14 mouse cellular contexts compared by ENCODE assay signal in genomic region chr2:143900821-143901351, GRCm38 (mm10). TPM values are rescaled to one million over a fixed set of nuclear protein-coding genes. Genes with fewer than 3 reads are reported as not detected.
DNase-seq lines count a peak whose midpoint lies in the region; ATAC-seq and TF ChIP-seq lines count a peak whose summit lies in the region.
"Had no signal": no experiment of that assay in that cellular context is flagged by ENCODE, and none has a peak within 500 bp of the region (broad histone marks: within the 10 kb centered on the region; RNA-seq: fewer than 3 reads in every experiment).

No protein-coding gene starts in this region.

- H3K36me3 ChIP-seq in heart, embryonic 11.5 days (ENCODE audit: control insufficient read depth, insufficient read depth, low read length), result no peaks in the 10 kb centered on the region
- H3K36me3 ChIP-seq in neural tube, embryonic 14.5 days (ENCODE audit: control insufficient read depth, insufficient read depth, low read length), result no peaks in the 10 kb centered on the region
- H3K36me3 ChIP-seq in kidney, adult 2 months (ENCODE audit: control insufficient read depth, insufficient read depth, low read length), result no peaks in the 10 kb centered on the region

- no peaks in the 10 kb centered on the region for H3K9me3 ChIP-seq in heart, embryonic 11.5 days (replicated peaks; ENCODE audit: control insufficient read depth, low read length)
- H3K9me3 ChIP-seq in neural tube, embryonic 14.5 days (ENCODE audit: control insufficient read depth, low read length), result no peaks in the 10 kb centered on the region

- 65% methylated on average over 5 of the region's 5 CpGs for whole genome bisulfite sequencing in heart, embryonic 11.5 days (ENCODE audit: insufficient replicate concordance)
- 74% methylated on average over 5 of the region's 5 CpGs for WGBS in neural tube, embryonic 14.5 days
- 68% methylated on average over 5 of the region's 5 CpGs for WGBS in kidney, adult 2 months

- no peak overlapping the region for H3K4me3 ChIP-seq in heart, embryonic 11.5 days (ENCODE audit: low read depth, low read length)
- no peak overlapping the region for H3K4me3 ChIP-seq in neural tube, embryonic 14.5 days (ENCODE audit: low read depth, low read length)
- no peak overlapping the region for H3K4me3 ChIP-seq in kidney, adult 2 months (ENCODE audit: insufficient read depth, low read depth, low read length)

- DNase-seq in cerebellum, postnatal 10 days, result peak; percentile 65 to 67
- no peak for DNase-seq in cerebellum, adult 8-10 months
- peak; percentile 14 to 46 for DNase-seq in heart, postnatal 14 days
- no peak for DNase-seq in neural tube, embryonic 10.5 days (ENCODE audit: extremely low spot score, low spot score)
- no peak for DNase-seq in kidney, adult 2 months
- DNase-seq in urinary bladder, postnatal 4 days (ENCODE audit: low spot score in 2 of 2), result no peak
- DNase-seq: embryo, embryonic 11 days; kidney, postnatal 10 days; liver, postnatal 0 days; right cerebral cortex, postnatal 4 days; thymus, postnatal 25 days had no signal

- intact Hi-C loops in heart, postnatal 14 days (cut with DNase I), result no loop called here

- no peak for ATAC-seq in heart, embryonic 11.5 days (replicated peaks; ENCODE audit: insufficient number of reproducible peaks, low FRiP score, low TSS enrichment)
- ATAC-seq in neural tube, embryonic 14.5 days (ENCODE audit: low read depth), result no peak
- ATAC-seq: forebrain, embryonic 14.5 days; liver, postnatal 0 days had no signal

- H3K27ac ChIP-seq in heart, embryonic 11.5 days (ENCODE audit: low read depth, low read length), result no peak overlapping the region
- H3K27ac ChIP-seq in neural tube, embryonic 14.5 days (ENCODE audit: low read depth, low read length), result no peak overlapping the region
- H3K27ac ChIP-seq in kidney, adult 2 months (ENCODE audit: insufficient read depth, low read depth, low read length), result no peak overlapping the region

- no peak overlapping the region for H3K9ac ChIP-seq in heart, embryonic 11.5 days (ENCODE audit: low read depth, low read length)
- 0 out of 2 replicates have a peak overlapping the region, but pooled peaks have one; percentile 7 for H3K9ac ChIP-seq in neural tube, embryonic 14.5 days (replicated peaks; ENCODE audit: low read depth, low read length)
- H3K9ac ChIP-seq: liver, postnatal 0 days had no signal

- no peak overlapping the region for H3K4me2 ChIP-seq in heart, embryonic 11.5 days
- H3K4me2 ChIP-seq in neural tube, embryonic 14.5 days (ENCODE audit: low read depth, low read length), result no peak overlapping the region

- TF ChIP-seq CTCF in kidney, adult 2 months (conservative IDR thresholded peaks at IDR 0.05; ENCODE audit: insufficient read depth, insufficient read length, low read depth, low read length), result no peak

- no peaks in the 10 kb centered on the region for H3K27me3 ChIP-seq in heart, embryonic 11.5 days (ENCODE audit: control insufficient read depth, insufficient read depth, low read length)
- no peaks in the 10 kb centered on the region for H3K27me3 ChIP-seq in neural tube, embryonic 14.5 days (ENCODE audit: control insufficient read depth, insufficient read depth, low read length)
- H3K27me3 ChIP-seq in kidney, adult 2 months (replicated peaks; ENCODE audit: control insufficient read depth, insufficient read depth, low read length), result no peaks in the 10 kb centered on the region

- no peaks in the 10 kb centered on the region for H3K4me1 ChIP-seq in heart, embryonic 11.5 days (ENCODE audit: control insufficient read depth, insufficient read depth, low read length)
- no peaks in the 10 kb centered on the region for H3K4me1 ChIP-seq in neural tube, embryonic 14.5 days (ENCODE audit: control insufficient read depth, insufficient read depth, low read length)
- H3K4me1 ChIP-seq in kidney, adult 2 months (ENCODE audit: control insufficient read depth, insufficient read depth, low read length), result peaks cover 7% of the 10 kb centered on the region

- no peak for TF ChIP-seq POLR2A in kidney, adult 2 months (IDR thresholded peaks at IDR 0.05; ENCODE audit: low read depth, low read length)

RNA-seq across cellular contexts. Expression of gene Dstn, which starts 14.2 kb away (rescaled TPM):
- total RNA-seq in heart, postnatal 14 days (2021), result 100 to 1,000 TPM; 321 to 347 TPM
- polyA plus RNA-seq in heart, embryonic 11.5 days (2014; fragmentation: Nextera tagmentation; extraction: Ambion mirVana), result 1,059 and 1,185 TPM in 2 replicates
- polyA plus RNA-seq in neural tube, embryonic 14.5 days (2014; fragmentation: Nextera tagmentation; extraction: Ambion mirVana), result 452 and 484 TPM in 2 replicates
- polyA plus RNA-seq in kidney, adult 2 months (2012; rRNA removed), result 46.9 and 73.0 TPM in 2 replicates

RNA-seq across cellular contexts. Expression of gene Bfsp1, which starts 37.9 kb away (rescaled TPM):
- total RNA-seq in heart, postnatal 14 days (2021), result under 1 TPM; 0.27 to 0.38 TPM
- polyA plus RNA-seq in heart, embryonic 11.5 days (2014; fragmentation: Nextera tagmentation; extraction: Ambion mirVana), result 1.5 and 1.9 TPM in 2 replicates
- 1.3 and 1.7 TPM in 2 replicates for polyA plus RNA-seq in neural tube, embryonic 14.5 days (2014; fragmentation: Nextera tagmentation; extraction: Ambion mirVana)
- polyA plus RNA-seq in kidney, adult 2 months (2012; rRNA removed), result 0.35 and 0.36 TPM in 2 replicates

Comparison
In these comparisons a context has a peak if more than half of its experiments do, and no peak if none do; other contexts are left out.
1. DNase-seq: peak in cerebellum, postnatal 10 days (2 of 2) and heart, postnatal 14 days (2 of 2); none in cerebellum, adult 8-10 months (single experiment), neural tube, embryonic 10.5 days (single experiment), kidney, adult 2 months (single experiment) and urinary bladder, postnatal 4 days (0 of 2).